Mouse (Mus musculus): ENCODE data around the gene Apeh.

DNA sequence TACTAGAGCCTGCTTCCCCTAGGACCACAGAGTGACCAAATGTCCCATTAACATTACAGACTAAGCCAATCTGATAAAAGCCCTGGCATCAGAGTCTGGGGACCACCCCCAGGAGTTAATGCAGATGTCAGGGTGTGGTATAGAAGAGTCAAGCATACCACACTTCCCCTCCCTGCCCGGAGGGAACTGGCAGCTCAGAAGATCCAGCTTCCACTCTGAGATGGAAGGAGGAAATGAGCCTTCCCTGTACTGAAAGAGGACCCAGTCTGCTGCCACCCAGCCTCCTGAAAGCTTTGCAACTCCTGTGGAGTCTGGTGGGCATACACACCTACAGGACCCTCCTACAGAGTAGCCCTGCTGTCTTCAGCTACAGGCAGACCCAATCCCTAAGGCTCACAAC is 39.3 kb downstream of the Apeh start:
- no peak for TF ChIP-seq POLR2A (IDR thresholded peaks at IDR 0.05; ENCODE audit: extremely low read depth, insufficient read depth, low read length)
- no peak for TF ChIP-seq CTCF (IDR thresholded peaks at IDR 0.05; ENCODE audit: low read depth, low read length)
